Mouse (Mus musculus) midbrain, embryonic 16.5 days (tissue): ENCODE results near the gene Ctnna2. TPM values are rescaled to one million over a fixed set of nuclear protein-coding genes. Genes with fewer than 3 reads are reported as not detected.

Source experiments
- ATAC-seq: fragments of 200-750 bp; cut with Nextera tagmentation; 2 replicates; pipeline ENCODE4 v1.8.0; 2017; ENCODE audit warnings: moderate TSS enrichment
- H3K27ac ChIP-seq: fragments of 300-500 bp; sonication (generic); 2 replicates; pipeline ENCODE4 v1.5.1; 2014; ENCODE audit warnings: mild to moderate bottlenecking, low read length, mixed read lengths
- H3K27me3 ChIP-seq: fragments of 300-500 bp; sonication (generic); 2 replicates; pipeline ENCODE4 v1.6.1; 2014; ENCODE audit warnings: low read depth, low read length, mixed read lengths; ENCODE audit not compliant: control insufficient read depth, insufficient read depth
- H3K36me3 ChIP-seq: fragments of 300-500 bp; sonication (generic); 2 replicates; pipeline ENCODE4 v1.6.1; 2014; ENCODE audit warnings: mild to moderate bottlenecking, low read length, moderate library complexity, mixed read lengths; ENCODE audit not compliant: control insufficient read depth, insufficient read depth
- H3K4me1 ChIP-seq: fragments of 300-500 bp; sonication (generic); 2 replicates; pipeline ENCODE4 v1.6.1; 2014; ENCODE audit warnings: mild to moderate bottlenecking, low read length, mixed read lengths; ENCODE audit not compliant: control insufficient read depth, insufficient read depth
- H3K4me2 ChIP-seq: fragments of 300-500 bp; sonication (generic); 2 replicates; pipeline ENCODE4 v1.6.1; 2014; ENCODE audit warnings: mild to moderate bottlenecking, low read length, mixed read lengths
- H3K4me3 ChIP-seq: fragments of 300-500 bp; sonication (generic); 2 replicates; pipeline ENCODE4 v1.5.1; 2014; ENCODE audit warnings: low read depth, mild to moderate bottlenecking, low read length, moderate library complexity, mixed read lengths
- H3K9ac ChIP-seq: fragments of 300-500 bp; sonication (generic); 2 replicates; pipeline ENCODE4 v1.6.1; 2014; ENCODE audit warnings: low read depth, low read length, mixed read lengths
- H3K9me3 ChIP-seq: fragments of 300-500 bp; sonication (generic); replicated peaks from 2 replicates; pipeline ENCODE4 v1.6.1; 2014; ENCODE audit warnings: mild to moderate bottlenecking, low read length, mixed read lengths; ENCODE audit not compliant: control insufficient read depth, poor library complexity, severe bottlenecking
- WGBS: fragments of 180-500 bp; shearing (Covaris S2); extraction: QIAGEN DNeasy Blood & Tissue Kit; methylation state at CpG from one replicate; pipeline ENCODE4 v1.1.7; 2014; 5-methylcytosine and 5-hydroxymethylcytosine counted together
- polyA plus RNA-seq: library from polyadenylated mRNA; unstranded; fragments of >200 nt; fragmentation: Nextera tagmentation; extraction: Ambion mirVana; gene quantifications from 2 replicates; pipeline ENCODE4 v1.2.1, GENCODE M21; 2015

Ctnna2 gene
- 146 and 158 TPM in 2 replicates for polyA plus RNA-seq

DNA sequence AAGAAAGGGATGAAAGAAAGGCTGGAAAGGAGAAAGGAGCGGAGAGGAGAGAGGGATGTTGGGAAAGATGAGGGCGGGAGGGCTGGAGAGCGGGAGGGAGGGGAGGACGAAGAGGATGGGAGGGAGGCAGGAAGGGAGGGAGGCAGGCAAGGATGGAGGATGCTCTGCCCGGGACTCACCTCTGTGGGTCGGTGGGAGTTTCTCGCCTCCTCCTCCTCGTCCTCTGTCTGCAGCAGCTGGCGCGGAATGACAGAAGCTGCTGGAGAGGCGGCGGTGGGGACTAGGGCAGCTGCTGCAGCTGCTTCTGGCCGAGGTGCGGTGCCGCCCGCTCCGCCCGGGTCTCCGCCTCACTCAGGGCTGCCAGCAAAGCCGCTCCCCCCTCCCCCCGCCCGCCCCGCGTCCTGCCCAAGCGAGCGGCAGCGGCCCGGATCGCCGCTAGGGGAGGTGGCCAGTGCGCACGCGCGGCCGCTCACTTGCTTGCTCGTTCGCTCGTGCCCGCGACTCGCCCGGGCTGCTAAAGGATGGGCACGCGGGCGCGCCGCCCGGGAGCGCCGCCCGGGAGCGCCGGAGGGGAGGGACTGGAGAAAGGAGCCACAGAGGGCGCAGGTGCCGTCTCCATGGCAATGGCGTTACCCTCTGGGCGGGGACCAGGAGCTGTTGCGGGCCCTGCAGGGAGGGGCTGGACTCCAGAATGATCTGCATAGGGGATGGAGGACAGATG lies at the start of gene Ctnna2:
Ctnna2 (minus strand) TSS at position 459 of the 721 bp plus-strand sequence.
- Histone ChIP-seq H3K4me3 (peak within 1 kb of the TSS; percentile 70), H3K9ac (peak within 1 kb of the TSS; percentile 89), H3K27me3 (no peaks in the 10 kb centered on the region), H3K4me2 (peak within 1 kb of the TSS; percentile 75), H3K4me1 (peaks cover 29% of the 10 kb centered on the region), H3K36me3 (no peaks in the 10 kb centered on the region), H3K9me3 (no peaks in the 10 kb centered on the region), H3K27ac (peak within 1 kb of the TSS; percentile 97)
- ATAC-seq: peak; percentile 96
- WGBS: 1% methylated on average over 44 of the region's 58 CpGs

DNA sequence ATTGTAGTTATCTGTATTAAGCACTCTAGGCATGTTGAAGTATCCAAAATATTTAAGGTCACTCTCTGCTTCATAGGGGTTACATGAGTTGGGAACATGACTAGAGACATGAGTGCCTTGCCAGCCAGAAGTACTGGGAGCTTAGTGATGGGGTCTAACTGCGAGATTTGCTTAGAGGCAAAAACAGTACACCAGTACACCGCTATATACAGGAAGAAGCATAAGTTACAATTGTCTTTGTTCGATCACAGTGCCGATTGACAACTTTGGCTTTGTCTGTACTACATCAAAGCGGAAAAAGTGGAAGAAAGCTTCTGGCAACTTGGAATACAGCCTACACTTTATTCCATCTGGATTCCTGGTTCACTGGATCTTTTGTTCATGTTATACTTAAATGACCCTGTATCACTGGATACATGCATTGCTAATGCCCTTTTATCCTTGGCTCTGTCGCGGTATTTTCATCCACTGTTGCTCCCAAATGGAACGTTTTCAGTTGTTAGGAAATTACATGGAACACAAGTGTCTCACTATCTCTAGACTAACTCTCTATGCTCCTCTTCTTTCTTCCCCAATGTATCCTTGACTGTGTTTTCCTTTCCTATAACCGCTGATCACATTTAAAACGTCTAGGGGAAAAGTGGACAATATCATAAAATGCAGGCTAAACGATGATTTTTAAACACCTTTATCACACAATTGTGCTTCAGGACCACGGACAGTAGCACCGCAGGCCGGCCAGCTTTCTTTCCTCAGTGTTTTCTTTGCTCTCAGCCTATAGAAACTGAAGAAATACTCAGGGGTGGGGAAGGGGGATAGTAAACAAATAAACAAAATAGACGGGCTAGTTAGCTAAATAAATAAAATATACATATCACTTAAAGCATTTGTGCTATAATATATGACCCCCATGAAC lies 896 bp upstream of the Ctnna2 start:
- peak overlapping the region; percentile 70 for H3K4me3 ChIP-seq
- WGBS: 9% methylated on average over 15 of the region's 15 CpGs
- peak overlapping the region; percentile 75 for H3K4me2 ChIP-seq
- peak overlapping the region; percentile 89 for H3K9ac ChIP-seq
- ATAC-seq: no peak
- H3K9me3 ChIP-seq: no peaks in the 10 kb centered on the region
- no peaks in the 10 kb centered on the region for H3K36me3 ChIP-seq
- H3K27ac ChIP-seq: peak overlapping the region; percentile 97
- H3K27me3 ChIP-seq: no peaks in the 10 kb centered on the region
- peaks cover 27% of the 10 kb centered on the region for H3K4me1 ChIP-seq

DNA sequence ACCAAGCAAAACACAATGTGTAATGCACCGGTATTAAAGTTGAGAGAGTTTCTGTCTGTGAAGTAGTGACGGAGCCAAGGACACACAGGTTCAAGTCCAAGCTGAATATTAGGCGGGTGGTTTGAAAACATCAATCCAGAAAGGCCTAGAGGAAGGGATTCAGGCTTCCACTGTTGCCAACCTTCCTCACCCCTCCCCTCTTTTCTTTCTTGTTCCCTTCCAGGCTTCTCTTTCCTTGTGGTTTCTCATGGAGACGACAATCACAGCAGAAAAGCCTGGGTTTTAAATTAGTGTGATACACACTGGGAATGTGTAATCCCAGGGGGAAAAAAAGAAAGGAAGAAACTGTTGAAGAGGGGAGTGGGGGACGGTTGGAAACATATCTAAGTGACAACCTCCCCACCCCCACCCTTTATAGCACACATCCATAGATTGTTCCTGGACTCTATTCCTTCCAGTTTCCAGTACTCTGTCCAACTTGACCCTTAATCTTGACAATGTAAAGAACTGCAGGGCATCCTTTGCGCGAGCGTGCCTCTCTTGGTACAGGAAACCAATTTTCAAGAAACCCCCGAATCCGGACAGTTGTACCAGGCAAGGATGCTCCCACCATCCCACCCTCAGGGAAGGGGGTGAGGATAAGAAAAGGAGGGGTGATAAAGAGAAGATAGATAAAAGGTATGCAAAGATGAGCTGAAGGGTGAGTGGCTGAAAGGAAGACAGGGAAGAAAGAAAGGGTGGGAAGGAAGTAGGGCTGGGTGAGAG lies 841 bp downstream of the Ctnna2 start:
- Histone ChIP-seq H3K4me3 (peak overlapping the region; percentile 70), H3K27ac (peak overlapping the region; percentile 97), H3K4me1 (peaks cover 29% of the 10 kb centered on the region), H3K27me3 (no peaks in the 10 kb centered on the region), H3K9me3 (no peaks in the 10 kb centered on the region), H3K9ac (peak overlapping the region; percentile 89), H3K4me2 (peak overlapping the region; percentile 75), H3K36me3 (no peaks in the 10 kb centered on the region)
- peak; percentile 52; the same call in 1 of the 2 replicates for ATAC-seq
- WGBS: 5% methylated on average over 10 of the region's 10 CpGs

DNA sequence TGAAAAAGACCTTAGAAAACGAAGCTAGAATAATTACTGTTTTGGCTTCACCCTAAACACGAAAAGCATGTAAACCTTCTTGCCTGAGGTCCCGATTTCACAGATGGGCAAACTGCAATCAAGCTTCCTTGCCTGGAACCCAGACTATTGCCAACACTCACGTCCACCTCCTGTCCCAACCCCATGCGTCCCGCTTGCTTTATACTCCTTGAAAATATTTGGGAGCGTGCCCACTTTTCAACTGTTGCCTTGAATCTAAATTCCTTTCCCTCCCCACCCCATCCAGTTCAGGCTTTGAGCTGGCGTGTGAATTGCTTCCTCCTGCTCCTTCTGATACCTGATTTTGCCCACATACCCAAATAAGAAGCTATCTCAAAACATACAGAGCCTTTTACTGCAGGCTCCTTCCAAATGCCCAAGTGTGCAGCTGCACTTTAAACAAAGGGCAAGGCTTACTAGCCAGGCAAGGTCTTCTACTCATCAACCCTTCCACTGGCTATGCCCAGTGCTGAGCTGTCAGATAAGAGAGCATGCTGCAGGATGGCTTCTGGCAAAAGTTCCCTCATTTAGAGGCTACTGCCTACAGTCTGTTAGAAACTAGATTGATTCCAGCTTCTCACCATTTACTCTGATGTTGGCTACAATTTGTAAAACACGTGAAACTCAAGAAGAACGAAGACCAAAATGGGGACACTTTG lies 8.8 kb downstream of the Ctnna2 start:
- Histone ChIP-seq H3K4me1 (peaks cover 16% of the 10 kb centered on the region), H3K4me3 (no peak overlapping the region), H3K27ac (peak overlapping the region; percentile 41; the same call in 1 of the 2 replicates), H3K9me3 (no peaks in the 10 kb centered on the region), H3K4me2 (peak overlapping the region; percentile 24), H3K36me3 (no peaks in the 10 kb centered on the region), H3K9ac (no peak overlapping the region), H3K27me3 (no peaks in the 10 kb centered on the region)
- peak; percentile 66; the same call in 1 of the 2 replicates for ATAC-seq
- WGBS: 58% methylated on average over 10 of the region's 10 CpGs

DNA sequence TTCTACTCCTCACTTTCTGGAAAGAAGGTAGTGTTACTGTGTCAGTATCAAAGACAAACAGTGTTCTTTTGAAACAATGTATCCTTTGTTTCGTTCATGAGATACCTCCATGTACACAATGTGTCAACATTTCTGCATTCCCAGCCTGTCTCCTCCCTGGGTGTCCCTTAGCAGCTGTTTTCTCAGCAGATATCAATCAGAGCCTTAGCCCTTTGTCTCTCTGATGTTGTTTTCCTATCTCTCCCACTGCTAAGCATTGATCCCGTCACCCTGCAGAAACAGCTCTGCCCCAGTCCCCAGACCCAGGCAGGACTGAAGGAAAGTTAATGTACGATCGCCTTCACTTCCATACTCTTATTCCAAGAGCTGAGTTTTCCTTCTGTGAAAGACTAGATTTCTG lies 9.7 kb downstream of the Ctnna2 start:
- peak overlapping the region; percentile 32; the same call in 1 of the 2 replicates for H3K27ac ChIP-seq
- H3K9me3 ChIP-seq: no peaks in the 10 kb centered on the region
- 34% methylated on average over 4 of the region's 4 CpGs for WGBS
- H3K9ac ChIP-seq: no peak overlapping the region
- H3K36me3 ChIP-seq: no peaks in the 10 kb centered on the region
- no peaks in the 10 kb centered on the region for H3K27me3 ChIP-seq
- no peak for ATAC-seq
- no peak overlapping the region for H3K4me3 ChIP-seq
- H3K4me2 ChIP-seq: peak overlapping the region; percentile 14; the same call in 1 of the 2 replicates
- peaks cover 12% of the 10 kb centered on the region for H3K4me1 ChIP-seq

DNA sequence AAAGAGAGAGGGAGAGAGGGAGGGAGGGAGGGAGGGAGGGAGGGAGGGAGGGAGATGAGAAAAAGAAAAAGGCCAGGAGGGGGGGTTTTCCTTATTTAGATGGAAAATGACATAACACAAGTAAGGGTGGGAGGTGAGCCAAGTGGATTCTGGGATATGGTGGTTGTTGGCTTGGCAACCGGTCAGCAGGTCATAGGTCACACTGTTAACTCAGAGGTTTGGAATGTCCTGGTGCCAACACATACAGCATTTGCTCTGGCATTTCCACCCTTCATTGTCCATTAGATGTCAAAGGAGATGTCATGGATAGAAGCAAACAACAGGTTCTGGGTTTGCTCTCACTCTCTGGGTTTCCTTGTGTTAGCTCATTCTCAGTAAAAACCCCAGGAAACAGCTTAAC lies 17.5 kb downstream of the Ctnna2 start:
- Histone ChIP-seq H3K36me3 (no peaks in the 10 kb centered on the region), H3K4me1 (no peaks in the 10 kb centered on the region), H3K9me3 (no peaks in the 10 kb centered on the region), H3K4me2 (no peak overlapping the region), H3K27me3 (no peaks in the 10 kb centered on the region), H3K27ac (no peak overlapping the region), H3K9ac (no peak overlapping the region), H3K4me3 (no peak overlapping the region)
- 75% methylated on average over 1 of the region's 1 CpGs for WGBS
- no peak for ATAC-seq

DNA sequence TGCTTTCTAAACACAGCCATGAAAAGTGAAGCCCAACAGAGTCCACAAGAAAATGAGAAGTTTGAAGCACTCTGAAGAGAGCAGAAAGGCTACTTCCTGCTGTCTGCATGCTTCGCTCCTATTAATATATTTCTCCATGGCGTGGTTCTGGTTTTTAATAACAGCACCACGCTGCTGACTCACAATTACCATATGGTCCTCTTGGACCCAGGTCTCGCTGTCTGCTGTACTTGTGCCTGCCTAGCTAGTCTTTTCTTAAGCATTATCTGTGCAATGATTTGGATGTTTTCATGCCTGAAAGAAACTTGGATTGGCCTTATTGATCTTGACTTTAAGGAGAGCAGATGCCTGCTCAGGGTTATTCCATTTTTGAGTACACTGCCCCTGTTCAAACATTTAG lies 28.2 kb downstream of the Ctnna2 start:
- Histone ChIP-seq H3K27ac (no peak overlapping the region), H3K4me1 (no peaks in the 10 kb centered on the region), H3K4me2 (no peak overlapping the region), H3K9ac (no peak overlapping the region), H3K9me3 (no peaks in the 10 kb centered on the region), H3K4me3 (no peak overlapping the region), H3K36me3 (no peaks in the 10 kb centered on the region), H3K27me3 (no peaks in the 10 kb centered on the region)
- no peak for ATAC-seq
- WGBS: 56% methylated on average over 4 of the region's 4 CpGs

DNA sequence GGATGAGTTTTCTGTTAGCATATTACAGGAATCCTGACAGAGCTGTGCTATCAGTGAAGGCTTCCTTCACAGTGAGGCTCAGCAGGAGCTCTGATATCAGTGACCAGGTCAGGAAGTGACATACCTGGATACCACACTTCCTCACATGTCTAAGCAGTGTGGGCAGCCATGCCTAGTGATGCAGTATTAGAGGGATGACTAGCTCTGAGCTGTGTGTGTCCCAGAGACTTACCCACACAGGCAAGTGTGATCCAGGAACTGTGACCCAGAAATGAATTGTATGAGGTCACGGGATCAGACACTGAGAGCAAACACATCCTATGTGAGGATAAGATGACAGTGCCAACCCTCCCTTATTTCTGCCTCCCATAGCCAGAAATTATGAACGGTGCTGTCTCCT lies 28.8 kb downstream of the Ctnna2 start:
- Histone ChIP-seq H3K4me1 (no peaks in the 10 kb centered on the region), H3K27me3 (no peaks in the 10 kb centered on the region), H3K4me3 (no peak overlapping the region), H3K27ac (no peak overlapping the region), H3K9me3 (no peaks in the 10 kb centered on the region), H3K4me2 (no peak overlapping the region), H3K36me3 (no peaks in the 10 kb centered on the region), H3K9ac (no peak overlapping the region)
- ATAC-seq: peak; percentile 69; the same call in 1 of the 2 replicates
- 76% methylated on average over 2 of the region's 2 CpGs for WGBS
